Mouse (Mus musculus): ENCODE data around the gene Tmem132b.

GRCm38 (mm10) chr5:125780332-125780731, 248.8 kb downstream of the Tmem132b start:
- TF ChIP-seq CTCF (IDR thresholded peaks at IDR 0.05) = no peak
- no peak for TF ChIP-seq EP300 (IDR thresholded peaks at IDR 0.05)

Measured in lung, postnatal 0 days (tissue).